Mouse (Mus musculus) forebrain, embryonic 13.5 days (tissue): ENCODE measurements around the gene Fars2. TPM values are rescaled to one million over a fixed set of nuclear protein-coding genes. Genes with fewer than 3 reads are reported as not detected.
"Not testable (repeated sequence)": the region's sequence is repeated elsewhere in the genome, so short reads cannot be mapped to it uniquely, and the experiment has no call there.

Experiments
- ATAC-seq: fragments of 200-750 bp; cut with Nextera tagmentation; 2 replicates; pipeline ENCODE4 v1.8.0; 2017
- H3K27ac ChIP-seq: fragments of 300-500 bp; sonication (generic); 2 replicates; pipeline ENCODE4 v1.5.1; 2015; ENCODE audit warnings: inconsistent platforms, mild to moderate bottlenecking, moderate library complexity
- H3K27me3 ChIP-seq: fragments of 300-500 bp; sonication (generic); 2 replicates; pipeline ENCODE4 v1.6.1; 2015; ENCODE audit warnings: mild to moderate bottlenecking, inconsistent platforms
- H3K36me3 ChIP-seq: fragments of 300-500 bp; sonication (generic); 2 replicates; pipeline ENCODE4 v1.6.1; 2015; ENCODE audit warnings: mild to moderate bottlenecking, inconsistent platforms; ENCODE audit not compliant: poor library complexity, severe bottlenecking
- H3K4me1 ChIP-seq: fragments of 300-500 bp; sonication (generic); 2 replicates; pipeline ENCODE4 v1.6.1; 2015; ENCODE audit warnings: inconsistent platforms
- H3K4me2 ChIP-seq: fragments of 300-500 bp; sonication (generic); 2 replicates; pipeline ENCODE4 v1.6.1; 2015; ENCODE audit warnings: inconsistent platforms, mild to moderate bottlenecking, moderate library complexity
- H3K4me3 ChIP-seq: fragments of 300-500 bp; sonication (generic); 2 replicates; pipeline ENCODE4 v1.5.1; 2015; ENCODE audit warnings: mild to moderate bottlenecking, inconsistent platforms
- H3K9ac ChIP-seq: fragments of 300-500 bp; sonication (generic); 2 replicates; pipeline ENCODE4 v1.6.1; 2015; ENCODE audit warnings: mild to moderate bottlenecking, inconsistent platforms
- H3K9me3 ChIP-seq: fragments of 300-500 bp; sonication (generic); replicated peaks from 2 replicates; pipeline ENCODE4 v1.6.1; 2016; ENCODE audit warnings: inconsistent platforms
- WGBS: fragments of 180-500 bp; shearing (Covaris S2); methylation state at CpG from one replicate; pipeline ENCODE4 v1.1.7; 2015; 5-methylcytosine and 5-hydroxymethylcytosine counted together
- polyA plus RNA-seq: library from polyadenylated mRNA; unstranded; fragments of >200 nt; fragmentation: Nextera tagmentation; extraction: Ambion mirVana; gene quantifications from 2 replicates; pipeline ENCODE4 v1.2.1, GENCODE M21; 2015

Gene Fars2
- polyA plus RNA-seq, 1 experiment from 2014 or later = 32.6 TPM

DNA sequence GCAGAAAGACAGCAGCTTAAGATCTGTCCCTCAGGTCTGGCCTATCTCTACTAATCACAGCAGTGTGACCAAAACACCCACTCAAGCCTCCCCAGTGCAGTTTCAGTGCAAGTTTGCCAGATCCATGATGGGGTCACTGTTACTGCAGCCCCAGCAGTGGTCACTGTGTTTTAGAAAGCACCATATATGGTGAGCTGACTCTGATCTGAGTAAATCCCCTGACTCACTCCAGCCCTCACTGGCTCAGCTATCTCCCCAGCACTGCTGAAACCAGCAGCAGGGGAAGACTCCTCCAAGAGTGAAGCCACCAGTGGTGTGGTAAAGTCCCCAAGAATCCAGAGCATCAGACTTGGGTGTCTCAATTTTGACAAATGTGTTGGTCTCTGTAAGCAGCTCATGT, 346.5 kb downstream of the Fars2 start:
- H3K36me3 ChIP-seq = no peaks in the 10 kb centered on the region
- no peak overlapping the region for H3K9ac ChIP-seq
- ATAC-seq = no peak
- peaks cover 2% of the 10 kb centered on the region; the same call in 1 of the 2 replicates for H3K4me1 ChIP-seq
- H3K27me3 ChIP-seq = no peaks in the 10 kb centered on the region
- no peak overlapping the region for H3K27ac ChIP-seq
- no peak overlapping the region for H3K4me2 ChIP-seq
- H3K4me3 ChIP-seq = no peak overlapping the region
- H3K9me3 ChIP-seq = no peaks in the 10 kb centered on the region

DNA sequence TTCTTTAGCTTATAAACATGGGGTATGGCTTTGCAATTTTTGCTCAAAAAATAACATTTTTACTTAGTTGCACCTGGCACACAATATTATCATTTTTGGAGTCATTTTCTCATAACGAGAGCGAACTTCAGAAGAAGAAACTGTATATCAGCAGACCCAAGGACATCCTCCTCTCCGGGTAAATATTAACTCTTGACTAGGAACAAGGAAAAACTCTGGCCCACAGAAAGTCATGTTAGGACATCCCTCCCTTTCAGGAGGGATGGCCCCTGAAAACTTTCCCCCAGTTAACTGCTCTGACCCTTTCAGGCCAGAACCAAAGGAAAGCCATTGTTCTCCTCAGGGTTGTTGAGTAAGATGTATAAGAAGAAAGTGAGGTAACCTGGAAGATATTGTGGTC, 348.9 kb downstream of the Fars2 start:
- not testable (repeated sequence) for H3K27me3 ChIP-seq, H3K9me3 ChIP-seq, H3K27ac ChIP-seq, H3K4me2 ChIP-seq, H3K4me3 ChIP-seq, H3K9ac ChIP-seq, ATAC-seq, H3K36me3 ChIP-seq
- H3K4me1 ChIP-seq = peaks cover 16% of the 10 kb centered on the region
- 98% methylated on average over 3 of the region's 3 CpGs for WGBS

DNA sequence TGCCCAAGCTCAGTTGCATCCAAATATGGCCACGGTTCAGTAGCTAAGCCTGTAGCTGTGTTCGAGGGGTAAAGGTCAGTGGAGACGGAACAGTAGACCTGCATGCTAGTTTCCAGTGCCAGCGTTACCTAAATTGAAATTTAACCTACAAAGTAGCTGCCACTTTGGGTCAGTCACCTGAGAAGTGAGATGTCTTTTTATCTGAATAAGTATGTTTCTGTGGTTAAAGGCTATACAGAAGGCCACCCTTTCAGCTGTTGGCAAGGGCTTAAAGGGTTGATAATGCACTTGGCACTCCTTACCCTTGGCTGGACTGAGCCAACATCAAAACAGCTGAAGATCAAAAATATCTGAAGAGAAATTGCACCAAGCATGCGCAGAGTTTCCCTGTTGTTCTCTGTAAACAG, 349.3 kb downstream of the Fars2 start:
- Histone ChIP-seq H3K4me2 (no peak overlapping the region), H3K36me3 (no peaks in the 10 kb centered on the region), H3K9me3 (no peaks in the 10 kb centered on the region), H3K27ac (no peak overlapping the region), H3K9ac (no peak overlapping the region), H3K4me3 (no peak overlapping the region), H3K4me1 (peaks cover 16% of the 10 kb centered on the region), H3K27me3 (no peaks in the 10 kb centered on the region)
- 94% methylated on average over 5 of the region's 5 CpGs for WGBS
- ATAC-seq = no peak

GRCm38 (mm10) chr13:36467849-36468248, 350.6 kb downstream of the Fars2 start:
- ATAC-seq = no peak
- Histone ChIP-seq H3K9ac (no peak overlapping the region), H3K27ac (no peak overlapping the region), H3K4me3 (no peak overlapping the region), H3K4me1 (peaks cover 16% of the 10 kb centered on the region), H3K4me2 (no peak overlapping the region), H3K9me3 (no peaks in the 10 kb centered on the region), H3K36me3 (no peaks in the 10 kb centered on the region), H3K27me3 (no peaks in the 10 kb centered on the region)
- WGBS = 94% methylated on average over 2 of the region's 2 CpGs

DNA sequence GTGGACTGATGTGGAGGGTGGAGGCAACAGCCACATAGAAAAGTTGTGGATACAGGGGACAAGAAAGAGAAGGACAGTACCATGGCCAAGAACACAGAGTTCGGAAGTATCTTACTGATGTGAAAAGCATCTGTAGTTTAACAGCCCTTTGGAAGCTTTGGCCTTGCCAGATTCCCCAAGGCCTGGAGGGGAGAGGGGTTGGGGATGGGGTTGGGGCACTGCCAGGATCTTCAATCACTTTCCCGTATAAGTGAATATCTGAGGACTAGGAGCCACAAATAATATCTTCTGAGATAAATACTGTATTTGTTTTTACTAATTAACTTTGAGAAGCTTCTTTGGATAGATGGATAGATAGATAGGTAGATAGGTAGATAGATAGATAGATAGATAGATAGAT, 351.8 kb downstream of the Fars2 start:
- WGBS = 80% methylated on average over 2 of the region's 2 CpGs
- Histone ChIP-seq H3K4me3 (no peak overlapping the region), H3K27me3 (no peaks in the 10 kb centered on the region), H3K4me1 (peaks cover 16% of the 10 kb centered on the region), H3K4me2 (no peak overlapping the region), H3K9ac (no peak overlapping the region), H3K9me3 (no peaks in the 10 kb centered on the region), H3K27ac (no peak overlapping the region), H3K36me3 (no peaks in the 10 kb centered on the region)
- 0 out of 2 replicates have a peak, but pooled peaks have one; percentile 19 for ATAC-seq

GRCm38 (mm10) chr13:36469412-36470125, 352.4 kb downstream of the Fars2 start:
- Histone ChIP-seq H3K9me3 (no peaks in the 10 kb centered on the region), H3K4me1 (peaks cover 16% of the 10 kb centered on the region), H3K4me2 (no peak overlapping the region), H3K27me3 (no peaks in the 10 kb centered on the region), H3K36me3 (no peaks in the 10 kb centered on the region), H3K27ac (peak overlapping the region; percentile 65), H3K9ac (0 out of 2 replicates have a peak overlapping the region, but pooled peaks have one; percentile 26), H3K4me3 (no peak overlapping the region)
- peak; percentile 87 for ATAC-seq
- whole genome bisulfite sequencing = 48% methylated on average over 2 of the region's 2 CpGs

DNA sequence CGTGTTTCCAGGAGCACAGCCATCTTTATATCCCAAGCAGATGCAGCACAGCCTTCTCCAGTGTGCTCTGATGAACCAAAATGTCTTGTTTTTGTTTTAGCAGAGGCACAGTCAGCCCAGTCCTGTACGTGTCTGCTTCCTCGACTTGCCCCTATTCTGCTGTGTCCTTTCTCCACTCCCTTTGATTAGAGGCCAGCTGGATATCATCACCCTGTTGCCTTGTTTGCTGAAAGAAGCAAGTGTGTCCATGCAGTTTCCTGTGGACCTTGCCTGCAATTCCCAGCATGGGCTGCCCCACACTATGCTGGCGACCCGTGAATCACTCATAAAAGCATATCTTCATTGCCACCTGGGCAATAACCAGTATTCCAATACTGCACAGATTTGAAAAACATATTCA, 360.4 kb downstream of the Fars2 start:
- H3K27me3 ChIP-seq = no peaks in the 10 kb centered on the region
- H3K9ac ChIP-seq = no peak overlapping the region
- H3K4me1 ChIP-seq = no peaks in the 10 kb centered on the region
- H3K4me3 ChIP-seq = no peak overlapping the region
- H3K9me3 ChIP-seq = no peaks in the 10 kb centered on the region
- no peak overlapping the region for H3K4me2 ChIP-seq
- 84% methylated on average over 5 of the region's 5 CpGs for WGBS
- no peak for ATAC-seq
- no peaks in the 10 kb centered on the region for H3K36me3 ChIP-seq
- no peak overlapping the region for H3K27ac ChIP-seq

GRCm38 (mm10) chr13:36478243-36478642, 361.0 kb downstream of the Fars2 start:
- Histone ChIP-seq H3K4me2 (no peak overlapping the region), H3K9me3 (no peaks in the 10 kb centered on the region), H3K4me3 (no peak overlapping the region), H3K36me3 (no peaks in the 10 kb centered on the region), H3K9ac (no peak overlapping the region), H3K27me3 (no peaks in the 10 kb centered on the region), H3K4me1 (no peaks in the 10 kb centered on the region), H3K27ac (no peak overlapping the region)
- ATAC-seq = no peak
- 82% methylated on average over 3 of the region's 3 CpGs for WGBS

- 94% methylated on average over 2 of the region's 2 CpGs for WGBS
- Histone ChIP-seq H3K4me3 (no peak overlapping the region), H3K4me1 (no peaks in the 10 kb centered on the region)
Observed at GRCm38 (mm10) chr13:36480101-36480500, 362.9 kb downstream of the Fars2 start.

GRCm38 (mm10) chr13:36484391-36484790, 367.2 kb downstream of the Fars2 start:
- H3K36me3 ChIP-seq = no peaks in the 10 kb centered on the region
- no peak overlapping the region for H3K4me2 ChIP-seq
- WGBS = 98% methylated on average over 2 of the region's 2 CpGs
- H3K9ac ChIP-seq = no peak overlapping the region
- H3K27me3 ChIP-seq = no peaks in the 10 kb centered on the region
- ATAC-seq = no peak
- no peaks in the 10 kb centered on the region for H3K4me1 ChIP-seq
- no peak overlapping the region for H3K4me3 ChIP-seq
- no peaks in the 10 kb centered on the region for H3K9me3 ChIP-seq
- no peak overlapping the region for H3K27ac ChIP-seq

More at GRCm38 (mm10) chr13:36480101-36480500, 362.9 kb downstream of the Fars2 start:
- no peak for ATAC-seq
- Histone ChIP-seq H3K4me2 (no peak overlapping the region), H3K27me3 (no peaks in the 10 kb centered on the region), H3K27ac (no peak overlapping the region), H3K9me3 (no peaks in the 10 kb centered on the region), H3K9ac (no peak overlapping the region), H3K36me3 (no peaks in the 10 kb centered on the region)

DNA sequence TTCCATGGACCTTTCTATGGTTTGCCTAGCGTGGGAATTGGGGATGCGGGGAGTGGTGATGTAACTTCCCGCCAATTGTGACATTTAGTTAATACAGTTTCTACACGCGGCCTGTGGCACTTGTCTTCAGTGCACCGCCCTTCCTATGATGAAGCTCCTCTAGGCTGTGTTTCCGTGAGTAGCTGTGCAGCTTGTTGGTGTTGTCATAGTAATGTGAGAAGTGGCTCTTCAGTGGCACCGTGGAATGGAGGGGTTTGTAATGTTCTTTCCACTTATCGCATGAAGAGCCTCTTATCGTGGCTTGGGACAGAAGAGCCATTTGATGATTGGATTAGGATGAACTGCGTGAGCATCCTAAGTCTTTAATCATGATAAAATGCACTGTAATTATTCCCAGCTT, 369.5 kb downstream of the Fars2 start:
- no peak overlapping the region for H3K4me3 ChIP-seq
- peaks cover 11% of the 10 kb centered on the region; the same call in 1 of the 2 replicates for H3K4me1 ChIP-seq
- no peaks in the 10 kb centered on the region for H3K9me3 ChIP-seq
- no peaks in the 10 kb centered on the region for H3K36me3 ChIP-seq
- WGBS = 85% methylated on average over 11 of the region's 11 CpGs
- no peak overlapping the region for H3K9ac ChIP-seq
- no peak overlapping the region for H3K27ac ChIP-seq
- ATAC-seq = no peak
- H3K27me3 ChIP-seq = no peaks in the 10 kb centered on the region
- no peak overlapping the region for H3K4me2 ChIP-seq

- Histone ChIP-seq H3K36me3 (no peaks in the 10 kb centered on the region), H3K4me3 (no peak overlapping the region), H3K4me1 (peaks cover 30% of the 10 kb centered on the region), H3K27ac (no peak overlapping the region), H3K4me2 (no peak overlapping the region), H3K9me3 (no peaks in the 10 kb centered on the region), H3K27me3 (no peaks in the 10 kb centered on the region), H3K9ac (no peak overlapping the region)
- WGBS = 77% methylated on average over 2 of the region's 2 CpGs
- ATAC-seq = no peak
Observed at GRCm38 (mm10) chr13:36489365-36489764, 372.2 kb downstream of the Fars2 start.

GRCm38 (mm10) chr13:36490612-36491011, 373.4 kb downstream of the Fars2 start:
- no peak overlapping the region for H3K4me2 ChIP-seq
- H3K4me1 ChIP-seq = peaks cover 30% of the 10 kb centered on the region
- 52% methylated on average over 7 of the region's 7 CpGs for WGBS
- H3K4me3 ChIP-seq = no peak overlapping the region
- H3K9me3 ChIP-seq = no peaks in the 10 kb centered on the region
- no peak overlapping the region for H3K27ac ChIP-seq
- H3K36me3 ChIP-seq = no peaks in the 10 kb centered on the region
- H3K27me3 ChIP-seq = no peaks in the 10 kb centered on the region
- no peak overlapping the region for H3K9ac ChIP-seq
- no peak for ATAC-seq
